Mouse (Mus musculus): ENCODE measurements around the gene Fcgr2b. TPM values are rescaled to one million over a fixed set of nuclear protein-coding genes. Genes with fewer than 3 reads are reported as not detected.
"Not testable (repeated sequence)": the region's sequence is repeated elsewhere in the genome, so short reads cannot be mapped to it uniquely, and the experiment has no call there.

Fcgr2b gene
- polyA plus RNA-seq, 2 experiments from 2014 or later = 0.20 to 0.94 TPM

- not testable (repeated sequence) for ATAC-seq
Measured at GRCm38 (mm10) chr1:170975350-170975749, 997 bp downstream of the Fcgr2b start.

- no peak for ATAC-seq
Measured at GRCm38 (mm10) chr1:170974736-170975135, 1.6 kb downstream of the Fcgr2b start.

- no peak for ATAC-seq
Measured at GRCm38 (mm10) chr1:170974171-170974570, 2.2 kb downstream of the Fcgr2b start.

GRCm38 (mm10) chr1:170972936-170973335 is 3.4 kb downstream of the Fcgr2b start:
- no peak for ATAC-seq

- ATAC-seq = no peak
Measured at GRCm38 (mm10) chr1:170972494-170972893, 3.9 kb downstream of the Fcgr2b start.

GRCm38 (mm10) chr1:170968576-170968975 is 7.8 kb downstream of the Fcgr2b start:
- no peak for ATAC-seq

- ATAC-seq = no peak
Measured at GRCm38 (mm10) chr1:170967581-170967980, 8.8 kb downstream of the Fcgr2b start.

- no peak for ATAC-seq
Measured at GRCm38 (mm10) chr1:170963087-170963486, 13.3 kb downstream of the Fcgr2b start.

GRCm38 (mm10) chr1:170962301-170962700 is 14.0 kb downstream of the Fcgr2b start:
- ATAC-seq = no peak

GRCm38 (mm10) chr1:170961101-170961500 is 15.2 kb downstream of the Fcgr2b start:
- no peak for ATAC-seq

GRCm38 (mm10) chr1:170959791-170960190 is 16.6 kb downstream of the Fcgr2b start:
- no peak for ATAC-seq

GRCm38 (mm10) chr1:170958225-170958624 is 18.1 kb downstream of the Fcgr2b start:
- ATAC-seq = no peak

- no peak for ATAC-seq
Measured at GRCm38 (mm10) chr1:170953192-170953591, 23.2 kb downstream of the Fcgr2b start.

- no peak for ATAC-seq
Measured at GRCm38 (mm10) chr1:170950772-170951171, 25.6 kb downstream of the Fcgr2b start.

- ATAC-seq = not testable (repeated sequence)
Measured at GRCm38 (mm10) chr1:170944908-170945307, 31.4 kb downstream of the Fcgr2b start.

GRCm38 (mm10) chr1:170944151-170944550 is 32.2 kb downstream of the Fcgr2b start:
- not testable (repeated sequence) for ATAC-seq

- no peak for ATAC-seq
Measured at GRCm38 (mm10) chr1:170939255-170939654, 37.1 kb downstream of the Fcgr2b start.

GRCm38 (mm10) chr1:170934383-170934782 is 42.0 kb downstream of the Fcgr2b start:
- no peak for ATAC-seq

GRCm38 (mm10) chr1:170933940-170934339 is 42.4 kb downstream of the Fcgr2b start:
- ATAC-seq = no peak

GRCm38 (mm10) chr1:170933386-170933920 is 42.9 kb downstream of the Fcgr2b start:
- ATAC-seq = no peak

GRCm38 (mm10) chr1:170932043-170932442 is 44.3 kb downstream of the Fcgr2b start:
- ATAC-seq = no peak

GRCm38 (mm10) chr1:170929245-170929644 is 47.1 kb downstream of the Fcgr2b start:
- ATAC-seq = no peak

- no peak for ATAC-seq
Measured at GRCm38 (mm10) chr1:170928467-170928866, 47.9 kb downstream of the Fcgr2b start.

- no peak for ATAC-seq
Measured at GRCm38 (mm10) chr1:170927378-170927777, 49.0 kb downstream of the Fcgr2b start, which contains the start of gene Fcrla. Gene Fcrla, minus strand, starts transcription at chr1:170927583.

GRCm38 (mm10) chr1:170926941-170927340 is 49.4 kb downstream of the Fcgr2b start:
- no peak for ATAC-seq

All from activated CD4-positive, CD25-positive, alpha-beta regulatory T cell, adult 4 months (primary cell).